Mouse (Mus musculus) embryo, embryonic 11 days (tissue): ENCODE data around the gene H1f0.

Experiments
- DNase-seq: peaks from one replicate; pipeline ENCODE4 v3.0.0-alpha.2; 2015

Gene H1f0

GRCm38 (mm10) chr15:79028237-79028738 is at the start of gene H1f0:
Gene H1f0 (plus strand): TSS chr15:79028450.
- DNase-seq: peak; percentile 94

DNA sequence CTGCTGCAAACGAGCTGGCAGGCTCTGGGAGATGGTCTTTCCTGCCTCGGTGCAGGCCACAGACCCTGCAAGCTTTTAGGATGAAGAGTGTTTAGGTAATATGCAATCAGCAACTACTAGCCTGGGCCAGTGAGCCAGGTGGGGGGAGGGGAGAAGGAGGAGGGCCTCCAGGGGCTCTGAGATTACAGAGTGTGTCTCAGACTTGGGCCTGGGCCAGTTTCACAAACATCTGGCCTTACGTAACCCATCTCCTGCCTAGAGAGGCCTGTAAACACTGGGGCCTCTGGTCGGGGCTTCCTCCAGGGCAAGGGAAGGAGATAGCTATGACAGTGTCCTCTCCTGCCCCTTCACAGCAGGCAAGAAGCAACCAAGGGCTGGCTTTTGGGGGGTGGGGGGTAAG is 49.4 kb upstream of the H1f0 start:
- peak; percentile 73 for DNase-seq

DNA sequence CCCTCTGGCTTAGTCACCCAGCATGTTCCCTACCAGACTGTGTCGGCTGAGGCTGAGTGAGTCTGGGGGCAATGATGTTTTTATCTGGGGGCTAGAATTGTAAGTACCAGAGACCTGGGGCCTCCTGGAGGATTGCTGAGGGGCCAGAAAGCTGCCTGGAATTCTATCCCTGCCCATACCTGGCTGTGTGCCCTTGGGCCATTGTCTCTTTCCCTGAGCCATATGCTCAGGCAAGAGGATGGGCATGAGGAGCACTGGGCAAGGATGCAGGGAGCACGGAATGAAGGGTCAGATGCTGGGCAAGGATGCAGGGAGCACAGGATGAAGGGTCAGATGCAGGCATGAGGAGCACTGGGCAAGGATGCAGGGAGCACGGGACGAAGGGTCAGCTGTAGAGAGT is 48.2 kb upstream of the H1f0 start:
- DNase-seq: no peak

DNA sequence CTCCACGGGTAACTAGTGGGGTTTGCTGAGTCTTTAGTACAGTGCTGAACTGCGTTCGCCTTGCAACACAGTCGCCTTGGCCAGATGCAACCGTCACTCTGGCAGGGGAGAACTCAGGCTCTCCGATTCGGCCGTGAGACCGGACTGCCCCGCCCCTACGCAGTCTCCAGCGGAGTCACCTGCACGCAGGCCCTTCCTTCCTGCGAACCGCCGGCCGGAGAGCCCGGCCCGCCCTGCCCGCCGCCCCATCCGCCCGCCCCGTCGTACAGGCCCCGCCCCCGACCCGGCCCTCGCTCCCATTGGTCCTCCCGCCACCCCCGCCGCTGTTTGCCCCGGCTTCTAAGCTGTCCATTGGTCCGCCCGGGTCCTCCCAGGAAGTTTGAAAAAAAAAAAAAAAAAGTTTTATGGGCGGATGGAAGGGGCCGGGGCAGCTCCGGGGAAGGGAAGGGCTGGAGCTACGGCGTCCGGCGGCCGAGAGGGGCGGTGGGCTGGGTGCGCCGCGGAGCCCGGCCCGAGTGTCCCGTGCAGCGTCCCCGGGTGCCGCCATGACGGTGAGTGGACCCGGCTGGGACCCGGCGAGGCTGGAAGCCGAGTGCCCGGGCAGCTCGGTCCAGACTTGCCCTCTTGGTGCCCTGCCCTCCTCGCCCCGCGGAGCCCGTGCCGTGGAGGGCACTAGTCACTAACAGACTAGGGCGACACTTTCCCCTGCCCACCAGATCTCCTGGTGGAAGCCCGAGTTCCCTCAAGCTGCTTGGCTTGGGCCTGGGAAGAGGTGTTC is 45.4 kb upstream of the H1f0 start:
- DNase-seq: peak; percentile 96

DNA sequence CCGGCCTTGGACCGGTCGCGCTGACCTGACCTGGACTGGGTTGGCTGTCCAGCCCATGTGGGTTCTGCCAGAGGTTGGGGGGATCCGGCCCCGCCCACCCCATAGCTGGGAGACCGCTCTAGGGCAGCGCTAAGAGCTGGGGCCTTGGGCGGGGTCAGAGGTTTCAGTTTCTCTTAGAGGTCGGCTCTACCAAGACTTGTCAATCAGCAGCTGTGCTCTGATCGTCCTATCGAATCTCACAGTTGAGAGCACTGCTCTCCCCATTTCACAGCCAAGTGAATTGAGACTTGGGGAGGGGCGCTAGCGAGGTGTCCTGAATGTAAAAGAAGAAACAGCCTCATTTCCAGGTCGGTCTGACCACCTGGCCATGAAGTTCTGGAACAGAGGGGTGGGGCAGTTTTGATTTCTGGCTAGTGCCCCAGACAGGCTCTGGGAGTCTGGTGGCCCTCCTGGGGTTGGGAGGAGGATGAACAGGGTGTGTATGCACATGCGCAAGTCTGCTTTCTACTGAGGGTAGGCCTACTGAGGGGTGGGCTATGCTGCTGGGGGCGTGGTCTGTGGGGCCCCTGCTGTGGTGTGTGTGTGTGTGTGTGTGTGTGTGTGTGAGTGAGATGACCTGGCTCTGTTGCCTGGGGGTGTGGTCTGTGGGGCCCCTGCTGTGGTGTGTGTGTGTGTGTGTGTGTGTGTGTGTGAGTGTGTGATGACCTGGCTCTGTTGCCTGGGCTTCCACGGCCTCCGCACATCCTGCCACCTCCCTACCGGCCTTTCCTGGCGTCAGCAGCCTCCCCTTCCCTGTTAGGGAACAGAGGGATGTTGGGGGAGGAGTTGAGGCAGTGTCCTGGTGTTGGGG is 44.6 kb upstream of the H1f0 start:
- peak; percentile 79 for DNase-seq

DNA sequence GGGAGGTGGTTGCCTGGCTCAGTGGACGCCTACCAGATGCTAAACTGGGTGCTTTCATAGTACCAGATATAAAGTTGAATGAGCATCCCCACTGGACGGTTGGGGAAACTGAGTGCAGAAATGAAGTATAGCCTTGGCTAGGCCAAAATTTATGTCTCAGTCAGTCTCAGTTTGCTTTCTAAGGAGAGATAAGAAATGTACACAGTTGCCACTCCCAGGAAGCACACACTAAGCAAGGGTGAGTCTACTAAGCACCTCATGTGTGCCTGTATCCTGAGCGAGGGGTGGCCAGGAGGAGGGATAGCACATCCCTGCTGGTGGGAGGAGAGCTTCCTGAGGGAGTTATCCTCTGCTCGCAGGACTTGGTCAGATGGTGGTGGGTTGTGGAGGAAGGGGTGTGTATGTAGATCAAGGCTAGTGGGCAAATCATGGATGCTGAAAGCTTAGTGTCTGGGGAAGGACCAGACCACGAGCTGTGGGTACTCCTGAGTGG is 43.9 kb upstream of the H1f0 start:
- DNase-seq: no peak

DNA sequence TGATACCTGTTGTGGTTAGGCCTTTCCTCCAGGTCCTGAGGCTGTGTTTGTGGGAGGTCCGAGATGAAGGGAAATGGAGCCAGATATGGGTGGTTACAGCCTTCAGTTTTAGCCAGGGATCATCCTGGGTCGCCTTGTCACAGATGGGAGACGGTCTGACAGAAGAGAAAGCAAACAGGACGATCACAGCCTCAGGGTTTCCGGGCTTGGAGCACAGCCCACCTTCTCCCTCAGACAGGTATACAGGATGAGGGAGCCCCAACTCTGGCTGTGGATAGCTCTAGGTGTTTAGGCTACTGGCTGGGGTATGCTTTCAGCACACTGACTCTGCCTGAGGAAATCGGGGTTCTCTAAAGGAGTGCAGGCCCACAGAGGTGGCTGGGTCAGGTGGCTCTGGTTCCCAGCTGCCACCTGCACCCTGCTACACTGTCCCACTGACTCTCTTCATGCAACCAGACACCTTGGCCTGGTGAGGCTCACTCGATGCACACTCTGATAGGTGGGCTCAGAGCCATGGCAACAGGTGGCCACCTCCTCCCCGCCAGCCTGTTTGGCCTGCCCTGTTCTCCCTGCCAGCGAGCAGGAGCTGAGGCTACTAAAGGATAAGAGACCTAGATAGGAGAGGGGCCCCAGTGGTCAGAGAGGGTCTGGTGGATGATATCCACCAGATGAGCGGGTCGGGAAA is 41.6 kb upstream of the H1f0 start:
- DNase-seq: no peak

GRCm38 (mm10) chr15:78988499-78988971 is 39.7 kb upstream of the H1f0 start:
- DNase-seq: no peak

GRCm38 (mm10) chr15:78989152-78990092 is 38.8 kb upstream of the H1f0 start:
- DNase-seq: no peak

GRCm38 (mm10) chr15:78990093-78990463 is 38.2 kb upstream of the H1f0 start:
- DNase-seq: no peak

- DNase-seq: no peak
Observed at GRCm38 (mm10) chr15:78990970-78991525, 37.2 kb upstream of the H1f0 start.

DNA sequence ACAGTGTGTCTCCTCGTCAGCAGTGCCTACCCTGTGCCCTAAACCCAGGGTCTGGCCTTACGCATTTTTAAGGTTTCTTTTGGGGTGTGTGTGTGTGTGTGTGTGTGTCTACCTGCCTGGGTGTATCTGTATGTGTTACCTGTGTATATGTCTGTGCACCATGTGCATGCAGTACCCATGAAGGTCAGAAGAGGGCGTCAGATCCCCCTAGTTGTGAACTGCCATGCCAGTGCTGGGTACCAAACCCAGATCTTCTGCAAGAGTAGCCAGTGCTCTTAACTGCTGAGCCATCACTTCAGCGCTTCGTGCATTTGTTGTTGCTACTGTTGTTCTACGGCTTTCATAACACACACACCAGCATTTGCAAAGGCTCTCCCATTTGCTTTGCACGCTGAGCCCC is 36.0 kb upstream of the H1f0 start:
- DNase-seq: no peak

DNA sequence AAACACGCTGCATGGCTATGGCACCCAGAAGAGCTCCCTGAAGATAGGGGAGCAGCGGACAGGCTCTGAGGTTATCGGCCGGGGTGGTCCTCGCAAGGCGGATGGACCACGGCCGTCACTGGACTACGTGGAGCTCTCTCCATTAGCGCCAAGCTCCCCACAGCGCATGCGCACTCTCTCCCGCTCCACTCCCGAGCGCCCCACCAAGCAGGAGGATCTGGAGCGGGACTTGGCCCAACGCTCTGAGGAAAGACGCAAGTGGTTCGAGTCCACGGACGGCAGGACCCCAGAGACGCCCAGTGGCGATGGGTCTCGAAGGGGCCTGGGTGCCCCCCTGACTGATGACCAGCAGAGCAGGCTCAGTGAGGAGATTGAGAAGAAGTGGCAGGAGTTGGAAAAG is 35.3 kb upstream of the H1f0 start:
- DNase-seq: no peak

GRCm38 (mm10) chr15:78995916-78996315 is 32.3 kb upstream of the H1f0 start:
- no peak for DNase-seq

GRCm38 (mm10) chr15:78996663-78997062 is 31.6 kb upstream of the H1f0 start:
- no peak for DNase-seq

- DNase-seq: peak; percentile 19
Observed at GRCm38 (mm10) chr15:78998348-78998747, 29.9 kb upstream of the H1f0 start.

GRCm38 (mm10) chr15:78999586-78999985 is 28.7 kb upstream of the H1f0 start:
- DNase-seq: no peak

DNA sequence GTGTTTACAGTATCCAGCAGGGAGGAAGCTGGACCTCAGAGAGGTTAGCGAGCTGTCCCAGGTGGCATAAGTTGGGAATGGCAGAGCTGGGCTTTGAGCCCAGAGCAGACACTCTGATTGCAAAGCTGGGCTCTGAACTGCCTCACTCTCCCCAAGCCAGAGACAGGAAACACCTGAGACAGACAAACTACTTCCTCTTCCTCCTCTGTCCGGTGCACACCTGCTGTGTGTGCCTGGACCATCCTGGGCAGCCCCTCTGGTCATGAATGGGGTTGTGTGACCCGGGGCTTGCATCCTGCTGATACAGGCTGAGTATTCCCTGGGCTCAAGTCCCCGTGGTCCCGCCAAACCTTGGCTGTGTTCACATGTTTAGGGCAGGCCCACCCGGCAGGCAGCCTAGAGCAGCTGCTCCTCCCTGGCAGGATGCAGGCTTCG is 27.9 kb upstream of the H1f0 start:
- no peak for DNase-seq

GRCm38 (mm10) chr15:79001559-79001958 is 26.7 kb upstream of the H1f0 start:
- DNase-seq: no peak

DNA sequence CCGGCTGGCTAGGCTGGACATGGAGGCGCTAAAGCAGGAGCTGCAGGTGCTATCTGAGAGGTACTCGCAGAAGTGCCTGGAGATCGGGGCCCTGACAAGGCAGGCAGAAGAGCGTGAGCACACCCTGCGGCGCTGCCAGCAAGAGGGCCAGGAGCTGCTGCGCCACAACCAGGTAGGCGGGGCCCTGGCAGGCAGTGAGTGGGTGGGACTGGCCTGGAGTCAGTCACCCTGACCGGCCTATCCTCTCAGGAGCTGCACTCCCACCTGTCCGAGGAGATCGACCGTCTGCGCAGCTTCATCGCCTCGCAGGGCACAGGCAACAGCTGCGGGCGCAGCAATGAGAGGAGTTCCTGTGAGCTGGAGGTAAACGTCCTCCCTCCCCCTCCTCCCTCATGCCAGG is 26.2 kb upstream of the H1f0 start:
- no peak for DNase-seq

DNA sequence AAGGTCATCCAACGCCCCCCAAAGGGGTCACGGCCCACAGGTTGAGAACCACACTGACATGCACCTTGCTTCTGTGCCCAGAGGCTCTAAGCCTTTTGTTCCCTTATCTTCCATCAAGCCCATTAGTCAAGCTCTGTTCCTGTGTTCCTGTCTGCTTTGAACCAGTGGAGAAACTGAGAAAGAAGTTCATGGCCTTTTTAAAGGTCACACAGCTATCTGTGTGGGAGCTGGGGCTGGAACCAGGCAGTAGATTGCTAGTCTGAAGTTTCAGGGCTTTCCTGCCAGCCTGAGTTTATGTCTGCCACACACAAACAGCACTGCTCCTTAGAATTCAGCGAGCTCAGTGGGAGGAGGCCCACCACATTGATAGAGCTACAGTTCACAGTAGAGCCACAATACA is 25.2 kb upstream of the H1f0 start:
- no peak for DNase-seq

DNA sequence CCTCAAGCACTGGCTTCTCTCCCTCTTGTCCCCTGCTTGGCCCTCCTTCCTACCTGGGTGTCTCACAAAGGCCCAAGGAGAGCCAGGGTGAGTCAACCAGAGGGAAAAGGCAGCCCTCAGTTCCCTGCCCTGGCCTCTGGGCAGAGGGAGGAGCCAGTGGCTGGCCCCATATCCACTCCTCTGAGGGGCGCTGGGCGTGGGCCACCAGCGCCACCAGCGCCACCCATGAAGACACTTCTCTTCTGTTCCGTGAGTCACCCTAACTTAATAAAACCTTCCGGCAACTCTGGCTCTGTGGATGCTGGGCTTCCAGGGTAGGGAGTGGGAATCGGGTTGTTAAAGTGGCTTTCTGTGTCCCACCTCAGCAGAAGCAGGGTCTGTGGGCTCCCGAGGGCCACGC is 22.7 kb upstream of the H1f0 start:
- no peak for DNase-seq
